Mouse (Mus musculus): ENCODE measurements around the gene Rab5if. TPM values are rescaled to one million over a fixed set of nuclear protein-coding genes. Genes with fewer than 3 reads are reported as not detected.
"Not testable (repeated sequence)": the region's sequence is repeated elsewhere in the genome, so short reads cannot be mapped to it uniquely, and the experiment has no call there.

The Rab5if gene
- polyA plus RNA-seq, 1 experiment from 2014 or later: 139 TPM

- H3K4me3 ChIP-seq: peak overlapping the region; percentile 60
- peaks cover 62% of the 10 kb centered on the region for H3K4me1 ChIP-seq
- H3K36me3 ChIP-seq (replicated peaks): no peaks in the 10 kb centered on the region
- 5% methylated on average over 20 of the region's 20 CpGs for WGBS
- H3K27me3 ChIP-seq (replicated peaks): peaks cover 31% of the 10 kb centered on the region
- ATAC-seq (replicated peaks): peak; percentile 18; the same call in 1 of the 2 replicates
- H3K4me2 ChIP-seq: peak overlapping the region; percentile 100
- no peak overlapping the region for H3K9ac ChIP-seq
- H3K27ac ChIP-seq: peak overlapping the region; percentile 55
- no peaks in the 10 kb centered on the region for H3K9me3 ChIP-seq
Measured at GRCm38 (mm10) chr2:156841841-156842706, 20.9 kb upstream of the Rab5if start.

GRCm38 (mm10) chr2:156842711-156843110 is 20.2 kb upstream of the Rab5if start:
- ATAC-seq (replicated peaks): no peak
- H3K27ac ChIP-seq: no peak overlapping the region
- no peaks in the 10 kb centered on the region for H3K9me3 ChIP-seq
- H3K9ac ChIP-seq: no peak overlapping the region
- peak overlapping the region; percentile 100 for H3K4me2 ChIP-seq
- 21% methylated on average over 11 of the region's 11 CpGs for WGBS
- H3K4me1 ChIP-seq: peaks cover 69% of the 10 kb centered on the region
- H3K27me3 ChIP-seq (replicated peaks): peaks cover 31% of the 10 kb centered on the region
- H3K4me3 ChIP-seq: peak overlapping the region; percentile 60; the same call in 1 of the 2 replicates
- no peaks in the 10 kb centered on the region for H3K36me3 ChIP-seq (replicated peaks)

DNA sequence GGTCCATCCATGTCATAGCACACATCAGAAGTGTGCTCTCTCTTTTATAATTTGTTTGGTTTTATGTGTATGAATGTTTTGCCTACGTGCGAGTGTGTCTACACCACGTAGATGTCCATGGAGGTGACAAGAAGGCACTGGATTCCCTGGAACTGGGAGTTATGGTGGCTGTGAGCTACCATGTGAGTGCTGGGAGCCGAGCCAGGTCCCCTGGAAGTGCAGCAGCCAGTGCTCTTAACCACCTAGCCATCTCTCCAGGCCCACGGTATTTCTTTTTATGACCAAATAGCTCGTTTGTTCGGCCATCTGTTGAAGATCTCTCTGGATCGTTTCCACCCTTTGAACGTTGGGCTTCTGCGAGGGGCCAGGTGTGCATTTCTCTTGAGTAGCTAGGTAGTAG is 19.6 kb upstream of the Rab5if start:
- H3K9me3 ChIP-seq: no peaks in the 10 kb centered on the region
- ATAC-seq (replicated peaks): no peak
- H3K36me3 ChIP-seq (replicated peaks): no peaks in the 10 kb centered on the region
- no peak overlapping the region for H3K27ac ChIP-seq
- no peak overlapping the region for H3K4me2 ChIP-seq
- no peak overlapping the region for H3K9ac ChIP-seq
- peaks cover 75% of the 10 kb centered on the region for H3K4me1 ChIP-seq
- H3K27me3 ChIP-seq (replicated peaks): peaks cover 31% of the 10 kb centered on the region
- no peak overlapping the region for H3K4me3 ChIP-seq
- 74% methylated on average over 10 of the region's 10 CpGs for WGBS

GRCm38 (mm10) chr2:156844715-156845114 is 18.2 kb upstream of the Rab5if start:
- ATAC-seq (replicated peaks): no peak
- no peak overlapping the region for H3K27ac ChIP-seq
- H3K4me3 ChIP-seq: no peak overlapping the region
- H3K4me2 ChIP-seq: no peak overlapping the region
- no peaks in the 10 kb centered on the region for H3K9me3 ChIP-seq
- no peaks in the 10 kb centered on the region for H3K36me3 ChIP-seq (replicated peaks)
- no peak overlapping the region for H3K9ac ChIP-seq
- WGBS: 48% methylated on average over 10 of the region's 10 CpGs
- H3K27me3 ChIP-seq (replicated peaks): peaks cover 24% of the 10 kb centered on the region
- H3K4me1 ChIP-seq: peaks cover 72% of the 10 kb centered on the region

GRCm38 (mm10) chr2:156847653-156848052 is 15.3 kb upstream of the Rab5if start:
- Histone ChIP-seq H3K9me3 (no peaks in the 10 kb centered on the region), H3K4me1 (peaks cover 42% of the 10 kb centered on the region), H3K36me3 (replicated peaks) (no peaks in the 10 kb centered on the region), H3K9ac (no peak overlapping the region), H3K4me2 (no peak overlapping the region), H3K4me3 (no peak overlapping the region), H3K27ac (peak overlapping the region; percentile 40; the same call in 1 of the 2 replicates), H3K27me3 (replicated peaks) (0 out of 2 replicates have a peak, but pooled peaks cover 4% of the 10 kb centered on the region)
- 59% methylated on average over 6 of the region's 6 CpGs for WGBS
- no peak for ATAC-seq (replicated peaks)

- no peak overlapping the region for H3K4me3 ChIP-seq
- no peaks in the 10 kb centered on the region for H3K27me3 ChIP-seq (replicated peaks)
- no peak overlapping the region for H3K27ac ChIP-seq
- no peaks in the 10 kb centered on the region for H3K9me3 ChIP-seq
- no peak for ATAC-seq (replicated peaks)
- WGBS: 92% methylated on average over 6 of the region's 6 CpGs
- no peaks in the 10 kb centered on the region for H3K36me3 ChIP-seq (replicated peaks)
- H3K4me1 ChIP-seq: peaks cover 35% of the 10 kb centered on the region
- no peak overlapping the region for H3K4me2 ChIP-seq
- H3K9ac ChIP-seq: no peak overlapping the region
Measured at GRCm38 (mm10) chr2:156848526-156849182, 14.3 kb upstream of the Rab5if start.

DNA sequence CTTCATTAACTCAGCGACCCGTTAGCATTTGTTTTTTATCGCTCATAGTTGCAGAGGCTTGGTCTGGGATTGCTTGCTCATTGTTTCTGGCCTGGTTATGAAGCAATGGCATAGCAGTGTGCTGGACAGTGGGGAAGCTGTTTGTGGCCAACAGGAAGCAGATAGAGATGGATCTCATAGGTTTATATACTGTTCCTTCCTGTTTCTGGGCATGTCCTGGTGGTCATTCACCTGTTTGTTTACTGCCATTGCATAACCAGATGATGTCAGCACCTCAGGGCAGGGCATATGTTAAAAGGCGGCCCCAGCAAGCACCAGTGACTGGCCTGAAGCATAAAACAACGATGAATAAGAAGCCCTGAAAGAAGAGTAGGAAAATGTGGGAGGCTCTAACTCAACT is 12.4 kb upstream of the Rab5if start:
- H3K27me3 ChIP-seq (replicated peaks): no peaks in the 10 kb centered on the region
- H3K27ac ChIP-seq: no peak overlapping the region
- ATAC-seq (replicated peaks): no peak
- H3K9me3 ChIP-seq: no peaks in the 10 kb centered on the region
- H3K4me1 ChIP-seq: peaks cover 24% of the 10 kb centered on the region
- H3K36me3 ChIP-seq (replicated peaks): no peaks in the 10 kb centered on the region
- 90% methylated on average over 5 of the region's 5 CpGs for WGBS
- H3K4me3 ChIP-seq: no peak overlapping the region
- no peak overlapping the region for H3K9ac ChIP-seq
- no peak overlapping the region for H3K4me2 ChIP-seq

DNA sequence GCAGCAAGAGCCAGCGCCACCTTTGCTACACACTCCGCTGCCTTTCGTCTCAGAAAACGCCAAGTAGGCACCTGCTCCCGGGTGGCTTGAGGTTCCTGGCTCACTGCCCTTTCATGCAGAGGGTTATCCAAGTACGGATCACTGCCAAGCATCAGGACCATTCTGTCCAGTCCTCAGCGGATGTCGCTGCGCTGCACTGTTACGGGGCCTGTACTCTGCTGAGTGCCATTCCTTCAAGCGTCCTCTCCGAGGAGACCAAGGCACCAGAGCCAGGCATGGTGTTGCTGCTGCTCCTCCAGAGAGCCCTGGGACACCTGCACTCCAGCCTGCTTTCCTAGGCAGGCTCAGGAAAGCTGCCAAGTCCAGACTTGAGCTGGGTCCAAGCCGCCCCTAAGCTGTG is 9.3 kb upstream of the Rab5if start:
- ATAC-seq (replicated peaks): peak; percentile 58; the same call in 1 of the 2 replicates
- not testable (repeated sequence) for H3K4me3 ChIP-seq
- WGBS: 73% methylated on average over 11 of the region's 13 CpGs

DNA sequence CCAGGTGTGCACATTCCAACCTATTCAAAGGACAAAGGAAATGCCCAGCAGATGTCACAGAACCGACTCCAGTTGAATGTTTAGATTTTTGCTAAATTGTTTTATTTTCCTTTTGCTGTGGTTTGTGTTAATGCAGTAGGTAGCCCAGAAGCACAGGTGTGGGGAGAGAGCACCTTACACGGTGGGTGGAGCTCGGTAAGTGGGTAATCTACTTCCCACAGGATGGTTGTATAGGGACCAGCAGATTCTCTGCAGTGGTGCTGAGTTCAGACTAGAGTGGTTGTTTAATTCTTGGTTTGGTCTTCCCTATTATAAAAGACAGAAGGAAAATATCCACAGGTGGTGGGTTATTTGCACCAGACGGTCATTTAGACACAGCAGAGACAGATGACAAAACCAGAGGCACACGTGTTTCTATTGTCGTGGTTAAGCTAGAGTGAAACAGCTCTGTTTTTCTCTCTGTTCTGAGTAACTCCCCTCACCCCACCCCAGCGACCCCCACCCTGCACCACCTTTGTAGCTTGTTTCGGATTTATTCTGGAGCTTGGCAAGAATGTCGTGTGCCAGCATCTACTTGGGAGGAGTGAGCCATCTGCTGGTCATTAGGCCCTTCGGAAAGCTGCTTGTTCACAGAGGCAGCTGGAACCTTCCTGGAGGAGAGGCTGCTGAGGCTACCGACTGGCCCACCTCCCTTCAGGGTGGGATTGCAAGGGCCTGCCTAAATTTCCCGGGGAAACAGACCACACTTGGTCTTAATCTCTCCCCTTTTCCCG is 8.7 kb upstream of the Rab5if start:
- not testable (repeated sequence) for H3K4me2 ChIP-seq

More for the DNA sequence above, 9.3 kb upstream of the Rab5if start:
- H3K9ac ChIP-seq; H3K9me3 ChIP-seq; H3K4me1 ChIP-seq; H3K36me3 ChIP-seq (replicated peaks); H3K27ac ChIP-seq; H3K4me2 ChIP-seq; H3K27me3 ChIP-seq (replicated peaks): not testable (repeated sequence)

GRCm38 (mm10) chr2:156856311-156856710 is 6.6 kb upstream of the Rab5if start:
- H3K4me1 ChIP-seq: peaks cover 7% of the 10 kb centered on the region
- H3K4me3 ChIP-seq: no peak overlapping the region
- no peak overlapping the region for H3K4me2 ChIP-seq
- H3K27ac ChIP-seq: no peak overlapping the region
- no peak overlapping the region for H3K9ac ChIP-seq
- H3K27me3 ChIP-seq (replicated peaks): no peaks in the 10 kb centered on the region
- no peak for ATAC-seq (replicated peaks)
- WGBS: 100% methylated on average over 1 of the region's 1 CpGs
- no peaks in the 10 kb centered on the region for H3K9me3 ChIP-seq
- H3K36me3 ChIP-seq (replicated peaks): no peaks in the 10 kb centered on the region

More for the DNA sequence above, 8.7 kb upstream of the Rab5if start:
- H3K9me3 ChIP-seq; H3K4me1 ChIP-seq; H3K36me3 ChIP-seq (replicated peaks); H3K27ac ChIP-seq; ATAC-seq (replicated peaks); H3K9ac ChIP-seq; H3K27me3 ChIP-seq (replicated peaks); H3K4me3 ChIP-seq: not testable (repeated sequence)
- 46% methylated on average over 13 of the region's 13 CpGs for WGBS

DNA sequence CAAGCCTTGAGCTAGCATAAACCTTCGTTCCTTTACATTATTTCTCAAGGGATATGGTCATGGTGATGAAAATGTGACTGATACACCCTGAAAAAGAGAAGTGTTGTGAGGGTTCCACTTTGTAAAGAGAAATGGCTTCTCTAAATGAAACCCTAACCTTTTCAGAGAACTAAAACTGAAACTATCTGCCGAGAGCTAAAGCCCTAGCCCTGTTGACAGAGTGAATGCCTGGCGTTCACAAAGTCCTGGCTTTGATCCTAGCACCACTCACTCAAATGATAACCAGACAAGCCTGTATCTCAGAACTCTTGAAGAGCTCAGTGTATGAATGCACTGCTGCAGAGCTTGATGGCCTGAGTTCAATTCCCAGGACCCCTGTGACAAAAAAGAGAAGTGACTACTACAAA is 5.5 kb upstream of the Rab5if start:
- Histone ChIP-seq H3K9me3 (no peaks in the 10 kb centered on the region), H3K4me3 (no peak overlapping the region), H3K4me2 (no peak overlapping the region), H3K27ac (no peak overlapping the region), H3K36me3 (replicated peaks) (no peaks in the 10 kb centered on the region), H3K27me3 (replicated peaks) (no peaks in the 10 kb centered on the region), H3K9ac (no peak overlapping the region), H3K4me1 (peaks cover 16% of the 10 kb centered on the region)
- 85% methylated on average over 3 of the region's 3 CpGs for WGBS
- ATAC-seq (replicated peaks): no peak

GRCm38 (mm10) chr2:156857835-156858234 is 5.1 kb upstream of the Rab5if start, which contains the start of gene 4930518I15Rik:
4930518I15Rik (minus strand) TSS chr2:156857946.
- WGBS: 81% methylated on average over 2 of the region's 2 CpGs
- H3K4me3 ChIP-seq: no peak within 1 kb of the TSS
- H3K4me1 ChIP-seq: peaks cover 16% of the 10 kb centered on the region
- no peak for ATAC-seq (replicated peaks)
- H3K27me3 ChIP-seq (replicated peaks): no peaks in the 10 kb centered on the region
- H3K4me2 ChIP-seq: no peak within 1 kb of the TSS
- H3K36me3 ChIP-seq (replicated peaks): no peaks in the 10 kb centered on the region
- no peak within 1 kb of the TSS for H3K27ac ChIP-seq
- H3K9me3 ChIP-seq: no peaks in the 10 kb centered on the region
- H3K9ac ChIP-seq: no peak within 1 kb of the TSS
